Mouse (Mus musculus): ENCODE measurements around the gene Tex14. TPM values are rescaled to one million over a fixed set of nuclear protein-coding genes. Genes with fewer than 3 reads are reported as not detected.

The Tex14 gene
- polyA plus RNA-seq, 1 experiment from 2014 or later = 0.82 TPM

DNA sequence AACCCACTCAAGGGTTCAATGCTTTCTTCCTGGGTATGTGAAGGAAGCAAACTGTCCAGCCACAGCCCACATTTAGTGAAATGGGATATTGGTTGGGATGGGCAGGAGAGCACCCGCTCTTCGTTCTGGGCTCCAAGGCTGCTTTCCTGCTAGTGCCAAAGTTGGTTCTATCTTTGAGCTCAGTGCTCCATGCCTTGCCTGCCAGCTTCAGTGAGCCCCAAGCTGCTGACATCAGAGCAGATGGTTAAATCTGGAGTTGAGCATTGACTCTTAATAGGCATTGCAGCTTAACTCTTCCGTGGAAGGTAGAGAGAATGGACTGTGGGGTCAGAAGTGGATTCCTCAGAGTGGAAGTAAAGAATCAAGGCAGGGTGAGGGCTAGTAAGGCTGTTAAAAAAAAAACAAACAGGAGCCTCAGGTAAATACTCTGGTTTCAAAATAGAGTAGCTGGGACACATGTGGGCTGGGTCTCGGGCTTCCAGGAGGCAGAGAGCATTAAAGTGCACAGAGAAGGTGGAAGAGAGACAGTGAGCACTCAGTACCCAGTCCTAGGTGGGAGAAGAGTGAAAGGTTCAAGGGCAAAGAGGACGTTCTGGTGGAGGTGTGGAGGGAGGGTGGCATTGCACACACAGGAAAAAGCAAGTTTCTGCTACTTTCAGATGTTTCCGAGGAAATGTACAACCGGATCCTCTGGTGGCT is 163.5 kb downstream of the Tex14 start, which contains the start of gene Sept4:
Sept4 (plus strand) TSS at position 649 of the 699 bp plus-strand sequence.
- ATAC-seq (ENCODE audit: insufficient number of reproducible peaks, low FRiP score, low TSS enrichment, low read depth) = no peak
- no peak within 1 kb of the TSS for H3K27ac ChIP-seq
- H3K4me2 ChIP-seq = no peak within 1 kb of the TSS
- H3K9ac ChIP-seq = no peak within 1 kb of the TSS
- no peaks in the 10 kb centered on the region for H3K27me3 ChIP-seq
- WGBS = 80% methylated on average over 7 of the region's 7 CpGs
- peaks cover 3% of the 10 kb centered on the region; the same call in 1 of the 2 replicates for H3K4me1 ChIP-seq
- H3K4me3 ChIP-seq = no peak within 1 kb of the TSS
- no peaks in the 10 kb centered on the region for H3K36me3 ChIP-seq
- no peaks in the 10 kb centered on the region for H3K9me3 ChIP-seq

DNA sequence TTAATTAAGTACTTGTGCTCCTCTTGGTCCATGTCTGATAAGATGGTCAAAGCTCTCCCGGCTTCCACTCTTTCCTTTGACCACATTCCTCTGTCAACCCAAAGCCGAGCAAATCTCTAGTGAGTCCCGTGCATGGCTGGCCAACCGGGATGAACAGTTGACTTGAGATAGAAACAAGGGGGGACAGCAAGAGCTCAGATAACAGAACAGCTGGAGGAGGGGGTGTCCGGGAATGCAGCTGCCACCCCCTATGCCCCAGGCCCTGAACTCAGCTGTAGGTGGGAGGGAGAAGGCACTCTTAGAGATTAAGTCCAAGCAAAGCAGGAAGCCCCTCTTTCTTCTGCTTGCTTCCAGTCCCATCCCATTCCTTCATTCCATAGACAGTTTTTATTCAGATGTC is 165.9 kb downstream of the Tex14 start:
- H3K4me2 ChIP-seq = no peak overlapping the region
- no peak overlapping the region; the same call in 1 of the 2 replicates for H3K27ac ChIP-seq
- H3K4me1 ChIP-seq = peaks cover 3% of the 10 kb centered on the region; the same call in 1 of the 2 replicates
- no peak for ATAC-seq (ENCODE audit: insufficient number of reproducible peaks, low FRiP score, low TSS enrichment, low read depth)
- H3K27me3 ChIP-seq = no peaks in the 10 kb centered on the region
- 70% methylated on average over 5 of the region's 5 CpGs for WGBS
- no peak overlapping the region for H3K9ac ChIP-seq
- no peak overlapping the region for H3K4me3 ChIP-seq
- H3K36me3 ChIP-seq = no peaks in the 10 kb centered on the region
- H3K9me3 ChIP-seq = no peaks in the 10 kb centered on the region

GRCm38 (mm10) chr11:87571361-87571950 is 166.6 kb downstream of the Tex14 start:
- H3K36me3 ChIP-seq = no peaks in the 10 kb centered on the region
- no peaks in the 10 kb centered on the region for H3K9me3 ChIP-seq
- H3K4me3 ChIP-seq = no peak overlapping the region
- WGBS = 87% methylated on average over 1 of the region's 1 CpGs
- no peaks in the 10 kb centered on the region for H3K27me3 ChIP-seq
- ATAC-seq (ENCODE audit: insufficient number of reproducible peaks, low FRiP score, low TSS enrichment, low read depth) = no peak
- H3K4me2 ChIP-seq = no peak overlapping the region
- H3K27ac ChIP-seq = peak overlapping the region; percentile 44; the same call in 1 of the 2 replicates
- H3K9ac ChIP-seq = no peak overlapping the region
- H3K4me1 ChIP-seq = peaks cover 3% of the 10 kb centered on the region; the same call in 1 of the 2 replicates

- no peak overlapping the region for H3K4me2 ChIP-seq
- 77% methylated on average over 7 of the region's 7 CpGs for WGBS
- H3K4me3 ChIP-seq = no peak overlapping the region
- H3K9me3 ChIP-seq = no peaks in the 10 kb centered on the region
- ATAC-seq (ENCODE audit: insufficient number of reproducible peaks, low FRiP score, low TSS enrichment, low read depth) = no peak
- H3K27ac ChIP-seq = 0 out of 2 replicates have a peak overlapping the region, but pooled peaks have one; percentile 27
- no peaks in the 10 kb centered on the region for H3K27me3 ChIP-seq
- no peak overlapping the region for H3K9ac ChIP-seq
- H3K36me3 ChIP-seq = no peaks in the 10 kb centered on the region
- H3K4me1 ChIP-seq = peaks cover 14% of the 10 kb centered on the region
Measured at GRCm38 (mm10) chr11:87573751-87574150, 168.9 kb downstream of the Tex14 start.

GRCm38 (mm10) chr11:87574520-87575180 is 169.8 kb downstream of the Tex14 start:
- no peak overlapping the region for H3K4me3 ChIP-seq
- no peak overlapping the region for H3K9ac ChIP-seq
- H3K4me1 ChIP-seq = peaks cover 16% of the 10 kb centered on the region
- WGBS = 68% methylated on average over 21 of the region's 21 CpGs
- no peak overlapping the region; the same call in 1 of the 2 replicates for H3K27ac ChIP-seq
- H3K4me2 ChIP-seq = no peak overlapping the region
- H3K9me3 ChIP-seq = no peaks in the 10 kb centered on the region
- H3K27me3 ChIP-seq = no peaks in the 10 kb centered on the region
- no peak for ATAC-seq (ENCODE audit: insufficient number of reproducible peaks, low FRiP score, low TSS enrichment, low read depth)
- no peaks in the 10 kb centered on the region for H3K36me3 ChIP-seq

DNA sequence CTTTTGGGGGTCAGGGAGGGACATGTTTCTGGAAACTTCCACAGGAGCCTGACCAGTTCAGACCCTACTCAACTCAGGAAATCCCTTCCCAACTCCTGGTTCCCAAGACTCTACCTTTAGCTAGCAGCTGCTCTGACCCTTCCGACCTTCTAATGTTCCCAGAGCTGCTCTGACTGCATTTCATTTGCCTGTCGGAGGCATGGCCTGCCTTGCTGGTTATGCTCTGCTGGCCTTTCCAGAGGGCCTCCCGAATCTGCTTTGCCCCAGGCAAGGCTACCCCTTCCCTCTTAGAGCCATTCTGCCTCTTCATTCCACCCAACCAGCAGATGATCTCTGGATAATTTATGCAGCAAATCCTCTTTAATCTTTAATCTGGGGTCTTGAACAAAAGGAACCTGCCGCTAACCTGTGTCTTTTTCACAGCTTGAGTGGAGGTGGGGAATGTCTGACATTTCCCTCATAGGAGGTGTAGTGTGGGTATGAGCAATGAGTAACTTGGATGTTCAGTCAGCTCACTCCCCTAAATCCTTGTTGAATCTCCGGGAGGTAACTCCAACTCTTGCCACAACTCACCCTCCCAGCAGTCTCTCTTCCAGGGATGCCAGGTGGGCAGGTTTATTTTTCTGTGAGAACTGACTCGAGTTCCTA is 172.9 kb downstream of the Tex14 start:
- no peaks in the 10 kb centered on the region for H3K36me3 ChIP-seq
- H3K9ac ChIP-seq = no peak overlapping the region; the same call in 1 of the 2 replicates
- H3K27me3 ChIP-seq = no peaks in the 10 kb centered on the region
- peaks cover 14% of the 10 kb centered on the region for H3K4me1 ChIP-seq
- H3K4me3 ChIP-seq = peak overlapping the region; percentile 49
- no peak overlapping the region for H3K27ac ChIP-seq
- WGBS = 15% methylated on average over 6 of the region's 6 CpGs
- no peak for ATAC-seq (ENCODE audit: insufficient number of reproducible peaks, low FRiP score, low TSS enrichment, low read depth)
- no peaks in the 10 kb centered on the region for H3K9me3 ChIP-seq
- peak overlapping the region; percentile 86 for H3K4me2 ChIP-seq

DNA sequence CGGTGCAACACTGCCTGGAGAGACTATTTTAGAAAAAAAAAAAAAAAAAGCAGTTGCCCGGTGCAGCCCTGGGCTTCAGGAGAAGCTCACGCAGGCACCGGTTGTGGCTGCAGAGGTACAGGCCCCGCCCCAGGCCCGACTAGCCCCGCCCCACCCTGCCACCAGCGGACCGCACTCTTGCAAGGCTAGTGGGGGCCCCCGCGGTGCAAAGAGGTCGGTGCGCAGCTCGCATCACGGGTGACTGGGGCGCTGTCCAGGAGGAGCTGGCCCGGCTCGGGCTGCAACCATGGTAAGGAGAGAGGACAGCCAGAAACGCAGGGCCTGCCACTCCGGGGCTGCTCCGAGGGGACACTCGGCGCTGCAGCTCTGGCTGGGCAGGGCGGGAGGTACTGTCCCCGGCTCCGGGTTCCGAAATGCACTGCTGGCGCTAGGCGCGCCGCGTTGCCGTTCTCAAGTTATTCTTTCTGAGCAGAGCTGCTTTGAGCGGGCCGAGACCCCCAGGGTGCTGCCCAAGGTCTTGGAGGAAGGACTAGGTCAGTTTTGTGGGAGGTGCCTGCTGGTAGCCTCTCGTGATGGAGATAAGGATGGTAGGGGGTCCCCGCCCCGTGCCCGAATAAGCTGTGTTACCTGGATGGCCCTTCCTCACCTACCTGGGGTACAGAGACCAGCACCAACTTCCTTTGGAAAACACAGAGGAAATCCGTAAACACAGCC is 173.5 kb downstream of the Tex14 start:
- Histone ChIP-seq H3K9me3 (no peaks in the 10 kb centered on the region), H3K4me1 (peaks cover 14% of the 10 kb centered on the region), H3K4me3 (peak overlapping the region; percentile 49), H3K27me3 (no peaks in the 10 kb centered on the region), H3K36me3 (no peaks in the 10 kb centered on the region), H3K4me2 (peak overlapping the region; percentile 86), H3K27ac (0 out of 2 replicates have a peak overlapping the region, but pooled peaks have one; percentile 19), H3K9ac (peak overlapping the region; percentile 7; the same call in 1 of the 2 replicates)
- ATAC-seq (ENCODE audit: insufficient number of reproducible peaks, low FRiP score, low TSS enrichment, low read depth) = peak; percentile 62
- under 1% methylated on average over 40 of the region's 40 CpGs for WGBS

DNA sequence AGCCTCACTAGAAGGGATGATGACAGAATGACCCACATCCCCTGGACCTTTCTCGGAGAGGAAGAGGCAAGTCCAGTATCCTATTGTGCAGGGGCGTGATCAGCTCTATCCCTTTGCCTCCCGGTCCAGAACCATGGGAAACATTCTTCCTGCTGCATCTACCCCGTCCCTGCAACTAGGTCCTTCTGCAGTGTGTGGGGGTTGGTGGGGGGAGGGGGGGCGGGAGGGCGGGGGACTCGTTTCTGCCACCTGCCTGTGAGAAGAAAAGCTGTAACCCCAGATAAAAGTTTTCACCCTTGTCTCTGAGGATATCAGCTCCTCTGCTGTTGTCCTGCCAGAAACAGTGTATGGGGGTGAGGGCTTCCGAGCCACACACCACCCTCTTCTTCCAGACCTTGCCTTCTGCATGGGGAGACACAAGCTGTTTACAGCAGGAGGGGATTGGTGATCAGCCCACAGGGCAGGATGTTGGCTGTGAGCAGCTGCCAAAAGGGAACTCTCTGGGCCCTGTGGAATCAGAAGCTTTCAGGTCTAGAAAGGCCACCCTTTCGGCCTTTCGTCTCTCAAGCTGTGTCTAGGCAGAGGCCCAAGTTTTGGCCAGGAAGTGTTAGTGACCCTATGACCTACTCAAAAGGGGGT is 174.2 kb downstream of the Tex14 start:
- H3K9ac ChIP-seq = no peak overlapping the region
- no peaks in the 10 kb centered on the region for H3K27me3 ChIP-seq
- WGBS = 19% methylated on average over 10 of the region's 10 CpGs
- peak overlapping the region; percentile 49 for H3K4me3 ChIP-seq
- H3K4me2 ChIP-seq = peak overlapping the region; percentile 86
- ATAC-seq (ENCODE audit: insufficient number of reproducible peaks, low FRiP score, low TSS enrichment, low read depth) = no peak
- H3K36me3 ChIP-seq = no peaks in the 10 kb centered on the region
- H3K4me1 ChIP-seq = peaks cover 14% of the 10 kb centered on the region
- H3K9me3 ChIP-seq = no peaks in the 10 kb centered on the region
- no peak overlapping the region for H3K27ac ChIP-seq

DNA sequence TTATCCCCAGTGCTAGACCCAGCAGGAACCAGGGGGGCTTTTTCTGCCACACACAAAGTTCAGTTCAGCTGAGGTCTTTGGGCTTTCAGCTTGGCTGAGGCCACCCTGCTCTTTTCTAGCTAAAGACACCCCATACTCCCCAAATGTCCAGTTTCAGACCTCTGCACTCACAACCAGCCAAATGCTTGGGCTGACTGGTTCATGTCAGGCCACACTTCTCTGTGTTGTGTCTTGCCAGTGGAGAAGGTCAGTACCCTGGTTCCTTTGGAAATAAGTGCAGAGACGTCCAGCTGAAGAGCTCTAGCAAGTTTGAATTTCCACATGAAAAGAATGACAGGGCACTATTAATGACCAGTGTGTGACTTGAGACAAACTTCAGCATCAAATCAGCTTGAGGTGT is 174.8 kb downstream of the Tex14 start:
- H3K27me3 ChIP-seq = no peaks in the 10 kb centered on the region
- WGBS = 49% methylated on average over 1 of the region's 1 CpGs
- no peak overlapping the region for H3K27ac ChIP-seq
- peaks cover 17% of the 10 kb centered on the region for H3K4me1 ChIP-seq
- H3K4me2 ChIP-seq = no peak overlapping the region
- no peak overlapping the region for H3K9ac ChIP-seq
- no peaks in the 10 kb centered on the region for H3K36me3 ChIP-seq
- 0 out of 2 replicates have a peak overlapping the region, but pooled peaks have one; percentile 49 for H3K4me3 ChIP-seq
- ATAC-seq (ENCODE audit: insufficient number of reproducible peaks, low FRiP score, low TSS enrichment, low read depth) = no peak
- H3K9me3 ChIP-seq = no peaks in the 10 kb centered on the region

- Histone ChIP-seq H3K36me3 (no peaks in the 10 kb centered on the region), H3K4me2 (no peak overlapping the region), H3K4me3 (no peak overlapping the region), H3K4me1 (peaks cover 22% of the 10 kb centered on the region), H3K27me3 (no peaks in the 10 kb centered on the region), H3K27ac (no peak overlapping the region), H3K9ac (no peak overlapping the region), H3K9me3 (no peaks in the 10 kb centered on the region)
- WGBS = 58% methylated on average over 10 of the region's 10 CpGs
- ATAC-seq (ENCODE audit: insufficient number of reproducible peaks, low FRiP score, low TSS enrichment, low read depth) = no peak
Measured at GRCm38 (mm10) chr11:87580543-87581085, 175.7 kb downstream of the Tex14 start.

Measured in limb, embryonic 15.5 days (tissue).